Mouse (Mus musculus): Measurements from ENCODE around the gene Plekhg3. TPM values are rescaled to one million over a fixed set of nuclear protein-coding genes. Genes with fewer than 3 reads are reported as not detected.

Gene Plekhg3
- polyA plus RNA-seq, 1 experiment from 2014 or later: 1.0 TPM

DNA sequence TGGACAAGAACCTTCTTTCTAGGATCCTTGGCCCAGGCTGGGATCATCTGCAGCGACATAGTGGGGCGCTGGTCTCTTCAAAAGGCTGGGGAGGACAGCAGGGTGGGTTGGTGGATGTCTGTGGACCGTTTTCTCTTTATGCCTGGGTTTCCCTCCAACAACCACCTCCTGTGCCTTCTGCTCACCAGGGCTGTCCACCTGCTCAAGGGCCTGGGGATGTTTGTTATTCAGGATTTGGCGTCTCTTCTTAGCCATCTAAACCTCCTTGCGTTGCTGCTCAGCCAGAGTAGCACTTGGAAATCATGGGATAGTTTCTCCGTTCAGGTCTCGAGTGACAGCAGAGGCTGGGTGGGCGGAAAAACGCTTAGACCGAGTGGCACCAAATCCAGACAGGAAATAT lies 35.6 kb downstream of the Plekhg3 start:
- Histone ChIP-seq H3K27ac (ENCODE audit: low read depth, low read length) (no peak overlapping the region), H3K36me3 (ENCODE audit: control insufficient read depth, insufficient read depth, low read length) (no peaks in the 10 kb centered on the region), H3K9ac (ENCODE audit: low read length) (no peak overlapping the region), H3K27me3 (ENCODE audit: control insufficient read depth, insufficient read depth, low read length) (no peaks in the 10 kb centered on the region), H3K4me3 (ENCODE audit: low read depth, low read length) (no peak overlapping the region), H3K4me1 (replicated peaks; ENCODE audit: control insufficient read depth, insufficient read depth, low read length) (no peaks in the 10 kb centered on the region), H3K9me3 (ENCODE audit: control insufficient read depth, low read length) (no peaks in the 10 kb centered on the region), H3K4me2 (ENCODE audit: low read depth, low read length, severe bottlenecking) (no peak overlapping the region)
- 91% methylated on average over 10 of the region's 10 CpGs for WGBS
- ATAC-seq (replicated peaks; ENCODE audit: low FRiP score) (no peak), DNase-seq (ENCODE audit: low spot score) (no peak)

DNA sequence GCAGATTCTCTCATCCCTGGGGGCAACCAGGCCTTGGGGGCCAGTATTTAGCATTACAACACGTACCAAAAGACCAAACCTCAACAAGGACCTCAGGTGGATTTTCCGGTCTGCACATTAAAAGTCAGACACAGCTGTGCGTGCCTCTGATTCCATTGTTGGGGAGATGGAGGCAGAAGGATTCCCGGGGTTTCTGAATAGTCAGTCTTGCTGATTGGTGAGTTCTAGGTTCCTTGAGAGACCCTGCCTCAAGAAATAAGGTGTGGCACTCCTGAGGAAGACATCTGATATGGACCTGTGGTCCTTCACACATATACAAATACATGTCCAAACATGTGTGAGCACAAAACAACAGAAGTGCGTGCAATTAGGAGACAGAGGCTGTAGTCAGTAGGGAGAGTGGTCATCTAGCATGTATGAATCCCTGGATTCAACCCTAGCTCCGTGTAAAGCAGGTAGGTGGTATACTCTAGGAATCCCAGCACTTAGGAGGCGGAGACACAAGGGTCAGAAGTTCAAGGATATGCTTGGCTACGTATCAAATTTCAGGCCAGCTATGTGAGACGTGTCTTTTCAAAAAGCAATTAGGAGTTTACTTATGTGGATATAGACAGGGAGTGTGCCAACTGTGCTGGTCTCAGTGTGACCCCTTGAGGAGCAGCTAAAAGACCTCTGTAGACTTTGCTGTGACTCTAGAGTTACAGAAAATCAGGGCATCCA lies 39.7 kb downstream of the Plekhg3 start:
- Histone ChIP-seq H3K9me3 (ENCODE audit: control insufficient read depth, low read length) (no peaks in the 10 kb centered on the region), H3K36me3 (ENCODE audit: control insufficient read depth, insufficient read depth, low read length) (no peaks in the 10 kb centered on the region), H3K4me1 (replicated peaks; ENCODE audit: control insufficient read depth, insufficient read depth, low read length) (no peaks in the 10 kb centered on the region), H3K4me3 (ENCODE audit: low read depth, low read length) (no peak overlapping the region), H3K27ac (ENCODE audit: low read depth, low read length) (no peak overlapping the region), H3K27me3 (ENCODE audit: control insufficient read depth, insufficient read depth, low read length) (no peaks in the 10 kb centered on the region), H3K9ac (ENCODE audit: low read length) (no peak overlapping the region), H3K4me2 (ENCODE audit: low read depth, low read length, severe bottlenecking) (no peak overlapping the region)
- WGBS: 71% methylated on average over 9 of the region's 9 CpGs
- ATAC-seq (replicated peaks; ENCODE audit: low FRiP score): no peak
- no peak for DNase-seq (ENCODE audit: low spot score)

DNA sequence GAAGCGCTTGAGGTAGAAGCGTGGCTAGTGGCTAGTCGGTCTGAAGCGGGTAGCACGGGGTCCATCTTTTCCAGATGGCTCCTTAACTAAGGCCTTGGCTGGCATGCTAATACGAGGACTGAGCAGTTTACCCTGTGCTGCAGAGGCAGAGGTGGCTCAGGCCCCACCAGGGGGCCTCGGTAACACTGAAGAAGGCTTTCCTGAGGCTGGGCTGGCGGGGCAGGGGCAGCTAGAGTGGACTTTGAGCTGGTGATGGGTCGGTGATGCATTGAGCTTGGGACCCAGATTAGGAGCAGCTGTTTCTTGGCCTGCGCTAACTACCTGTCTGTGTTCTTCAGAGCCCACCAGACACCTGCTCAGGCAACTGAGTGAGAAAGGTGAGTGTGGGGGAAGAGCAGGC lies 40.6 kb downstream of the Plekhg3 start:
- Histone ChIP-seq H3K4me1 (replicated peaks; ENCODE audit: control insufficient read depth, insufficient read depth, low read length) (no peaks in the 10 kb centered on the region), H3K27me3 (ENCODE audit: control insufficient read depth, insufficient read depth, low read length) (no peaks in the 10 kb centered on the region), H3K4me3 (ENCODE audit: low read depth, low read length) (no peak overlapping the region), H3K9me3 (ENCODE audit: control insufficient read depth, low read length) (no peaks in the 10 kb centered on the region), H3K27ac (ENCODE audit: low read depth, low read length) (no peak overlapping the region), H3K36me3 (ENCODE audit: control insufficient read depth, insufficient read depth, low read length) (no peaks in the 10 kb centered on the region), H3K4me2 (ENCODE audit: low read depth, low read length, severe bottlenecking) (no peak overlapping the region), H3K9ac (ENCODE audit: low read length) (no peak overlapping the region)
- 77% methylated on average over 10 of the region's 10 CpGs for WGBS
- DNase-seq (ENCODE audit: low spot score) (no peak), ATAC-seq (replicated peaks; ENCODE audit: low FRiP score) (no peak)

DNA sequence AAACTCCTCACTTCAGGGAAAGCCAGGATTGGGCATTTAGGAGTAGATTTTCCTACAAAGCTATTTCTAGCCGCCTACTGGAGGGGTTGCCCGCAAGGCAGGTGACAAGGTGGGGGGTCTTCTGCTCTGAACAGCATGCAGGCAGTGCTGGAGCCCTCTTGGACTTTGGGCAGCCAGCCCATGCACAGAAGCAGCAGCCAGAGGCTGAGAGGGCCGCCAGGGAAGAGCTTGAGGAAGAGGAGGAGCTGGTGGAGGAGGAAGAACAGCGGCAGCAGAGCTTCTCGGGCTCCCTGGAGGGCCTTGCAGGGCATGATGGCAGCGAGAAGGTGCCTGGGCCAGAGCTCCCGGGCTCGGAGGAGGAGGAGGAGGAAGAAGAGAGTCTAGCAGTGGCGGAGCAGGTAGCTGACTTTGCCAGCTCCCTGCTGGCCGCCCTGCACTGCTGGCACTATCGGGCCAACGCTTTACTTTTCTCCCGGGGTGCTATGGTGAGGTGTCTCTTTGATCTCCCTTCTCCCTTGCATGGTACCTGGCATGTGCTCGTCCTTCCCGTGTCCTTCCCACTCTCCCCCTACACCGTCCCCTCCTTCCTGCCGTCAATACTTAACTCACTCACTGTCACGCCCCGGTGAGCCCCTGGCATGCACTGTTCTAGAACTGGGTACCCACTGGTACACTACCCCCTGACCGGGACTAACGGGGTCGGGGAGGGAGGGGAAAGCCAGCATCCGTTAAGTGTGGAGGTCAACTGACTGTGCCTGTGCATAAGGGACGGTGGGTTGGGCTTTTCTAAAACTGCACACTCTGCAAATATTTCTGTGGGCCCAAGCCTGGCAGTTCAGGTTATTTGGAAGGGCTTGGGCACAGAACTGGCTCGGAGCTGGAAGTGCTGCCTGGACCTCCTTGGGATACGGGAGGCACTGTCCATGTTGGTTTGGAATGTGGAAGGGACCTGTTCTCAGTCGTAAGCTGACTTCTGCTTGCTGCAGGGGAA lies 41.9 kb downstream of the Plekhg3 start:
- no peaks in the 10 kb centered on the region for H3K27me3 ChIP-seq (ENCODE audit: control insufficient read depth, insufficient read depth, low read length)
- WGBS: 71% methylated on average over 27 of the region's 27 CpGs
- no peak overlapping the region for H3K4me3 ChIP-seq (ENCODE audit: low read depth, low read length)
- ATAC-seq (replicated peaks; ENCODE audit: low FRiP score) (no peak), DNase-seq (ENCODE audit: low spot score) (no peak)
- no peak overlapping the region for H3K9ac ChIP-seq (ENCODE audit: low read length)
- H3K36me3 ChIP-seq (ENCODE audit: control insufficient read depth, insufficient read depth, low read length): no peaks in the 10 kb centered on the region
- H3K9me3 ChIP-seq (ENCODE audit: control insufficient read depth, low read length): no peaks in the 10 kb centered on the region
- H3K4me2 ChIP-seq (ENCODE audit: low read depth, low read length, severe bottlenecking): no peak overlapping the region
- H3K4me1 ChIP-seq (replicated peaks; ENCODE audit: control insufficient read depth, insufficient read depth, low read length): no peaks in the 10 kb centered on the region
- no peak overlapping the region for H3K27ac ChIP-seq (ENCODE audit: low read depth, low read length)

DNA sequence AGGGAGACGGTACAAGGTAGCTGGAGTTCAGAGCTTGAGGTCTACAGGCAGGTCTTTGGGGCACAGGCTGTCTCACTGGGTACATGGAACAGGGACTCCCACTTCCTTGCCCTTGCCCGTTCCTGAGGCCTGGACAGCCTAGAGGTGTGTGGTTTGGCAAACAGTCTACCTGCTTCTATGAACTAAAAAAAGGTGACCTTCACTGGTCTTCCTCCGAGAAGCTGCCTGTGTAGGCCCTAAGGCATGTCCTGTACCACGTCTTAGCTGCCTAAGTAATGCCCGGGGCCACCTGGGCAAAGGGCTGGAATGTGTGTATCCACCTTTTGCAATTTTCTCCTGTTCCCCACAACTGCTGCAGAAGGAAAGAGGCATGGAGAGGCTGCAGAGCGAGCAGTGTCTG lies 42.7 kb downstream of the Plekhg3 start:
- H3K27me3 ChIP-seq (ENCODE audit: control insufficient read depth, insufficient read depth, low read length): no peaks in the 10 kb centered on the region
- H3K4me2 ChIP-seq (ENCODE audit: low read depth, low read length, severe bottlenecking): no peak overlapping the region
- whole genome bisulfite sequencing: 92% methylated on average over 6 of the region's 6 CpGs
- no peaks in the 10 kb centered on the region for H3K36me3 ChIP-seq (ENCODE audit: control insufficient read depth, insufficient read depth, low read length)
- H3K9ac ChIP-seq (ENCODE audit: low read length): no peak overlapping the region
- H3K4me1 ChIP-seq (replicated peaks; ENCODE audit: control insufficient read depth, insufficient read depth, low read length): no peaks in the 10 kb centered on the region
- DNase-seq (ENCODE audit: low spot score): no peak
- no peaks in the 10 kb centered on the region for H3K9me3 ChIP-seq (ENCODE audit: control insufficient read depth, low read length)
- no peak overlapping the region for H3K27ac ChIP-seq (ENCODE audit: low read depth, low read length)
- ATAC-seq (replicated peaks; ENCODE audit: low FRiP score): no peak
- H3K4me3 ChIP-seq (ENCODE audit: low read depth, low read length): no peak overlapping the region

DNA sequence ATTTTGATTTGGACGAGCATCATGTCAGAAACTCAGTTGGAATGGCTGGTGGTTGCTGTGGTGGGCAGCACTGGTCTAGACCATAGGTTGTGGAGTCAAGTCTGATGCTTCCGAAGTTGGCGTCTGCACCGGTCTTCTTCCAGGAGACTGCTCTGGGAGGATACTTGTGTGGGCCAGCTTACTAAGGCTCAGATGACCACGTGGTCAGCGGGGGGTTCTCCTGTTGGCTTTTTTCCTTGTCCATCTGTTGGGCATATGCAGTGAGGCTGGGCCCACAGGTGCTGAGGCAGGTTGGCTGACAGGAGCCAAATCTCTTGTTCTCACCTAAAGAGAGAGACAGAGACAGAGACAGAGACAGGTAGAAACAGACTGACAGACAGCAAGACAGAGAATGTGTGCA lies 44.1 kb downstream of the Plekhg3 start:
- Histone ChIP-seq H3K27me3 (ENCODE audit: control insufficient read depth, insufficient read depth, low read length) (no peaks in the 10 kb centered on the region), H3K27ac (ENCODE audit: low read depth, low read length) (no peak overlapping the region), H3K4me1 (replicated peaks; ENCODE audit: control insufficient read depth, insufficient read depth, low read length) (no peaks in the 10 kb centered on the region), H3K9me3 (ENCODE audit: control insufficient read depth, low read length) (no peaks in the 10 kb centered on the region), H3K36me3 (ENCODE audit: control insufficient read depth, insufficient read depth, low read length) (no peaks in the 10 kb centered on the region), H3K4me3 (ENCODE audit: low read depth, low read length) (no peak overlapping the region), H3K4me2 (ENCODE audit: low read depth, low read length, severe bottlenecking) (no peak overlapping the region), H3K9ac (ENCODE audit: low read length) (no peak overlapping the region)
- DNase-seq (ENCODE audit: low spot score) (no peak), ATAC-seq (replicated peaks; ENCODE audit: low FRiP score) (no peak)
- WGBS: 88% methylated on average over 6 of the region's 6 CpGs

DNA sequence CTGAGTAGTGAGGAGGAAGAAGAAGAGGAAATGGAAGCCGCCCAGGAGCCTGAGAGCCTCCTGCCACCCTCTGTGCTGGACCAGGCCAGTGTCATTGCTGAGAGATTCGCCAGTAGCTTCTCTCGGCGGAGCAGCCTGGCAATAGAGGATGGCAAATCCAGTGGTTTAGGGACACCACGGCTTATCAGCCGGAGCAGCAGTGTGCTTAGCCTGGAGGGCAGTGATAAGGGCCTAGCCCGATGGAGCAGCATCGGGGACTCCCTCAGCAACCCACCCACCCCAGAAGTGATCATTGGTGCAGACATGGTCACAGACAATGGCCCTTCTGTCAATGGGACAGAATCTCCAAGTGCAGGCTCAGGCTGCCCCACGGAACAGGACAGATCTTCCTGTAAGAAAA lies 45.4 kb downstream of the Plekhg3 start:
- H3K27ac ChIP-seq (ENCODE audit: low read depth, low read length): no peak overlapping the region
- WGBS: 89% methylated on average over 9 of the region's 9 CpGs
- no peaks in the 10 kb centered on the region for H3K27me3 ChIP-seq (ENCODE audit: control insufficient read depth, insufficient read depth, low read length)
- H3K4me3 ChIP-seq (ENCODE audit: low read depth, low read length): no peak overlapping the region
- H3K9me3 ChIP-seq (ENCODE audit: control insufficient read depth, low read length): no peaks in the 10 kb centered on the region
- no peak overlapping the region for H3K4me2 ChIP-seq (ENCODE audit: low read depth, low read length, severe bottlenecking)
- ATAC-seq (replicated peaks; ENCODE audit: low FRiP score) (no peak), DNase-seq (ENCODE audit: low spot score) (no peak)
- H3K36me3 ChIP-seq (ENCODE audit: control insufficient read depth, insufficient read depth, low read length): no peaks in the 10 kb centered on the region
- no peaks in the 10 kb centered on the region for H3K4me1 ChIP-seq (replicated peaks; ENCODE audit: control insufficient read depth, insufficient read depth, low read length)
- H3K9ac ChIP-seq (ENCODE audit: low read length): no peak overlapping the region

DNA sequence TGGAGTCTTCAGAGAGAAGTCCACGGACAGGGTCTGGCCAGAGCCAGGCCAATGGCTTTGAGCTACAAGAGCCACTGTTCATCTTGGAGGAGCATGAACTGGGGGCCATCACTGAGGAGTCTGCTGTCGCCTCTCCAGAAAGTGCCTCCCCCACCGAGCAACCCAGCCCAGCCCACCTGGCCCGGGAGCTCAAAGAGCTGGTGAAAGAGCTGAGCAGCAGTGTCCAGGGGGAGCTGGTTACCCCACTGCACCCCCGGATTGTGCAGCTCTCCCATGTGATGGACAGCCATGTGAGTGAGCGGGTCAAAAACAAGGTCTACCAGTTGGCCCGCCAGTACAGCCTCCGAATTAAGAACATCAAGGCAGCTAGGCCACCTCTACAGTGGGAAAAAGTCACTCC lies 46.1 kb downstream of the Plekhg3 start:
- no peaks in the 10 kb centered on the region for H3K4me1 ChIP-seq (replicated peaks; ENCODE audit: control insufficient read depth, insufficient read depth, low read length)
- H3K9me3 ChIP-seq (ENCODE audit: control insufficient read depth, low read length): no peaks in the 10 kb centered on the region
- no peaks in the 10 kb centered on the region for H3K36me3 ChIP-seq (ENCODE audit: control insufficient read depth, insufficient read depth, low read length)
- no peak overlapping the region for H3K9ac ChIP-seq (ENCODE audit: low read length)
- H3K4me3 ChIP-seq (ENCODE audit: low read depth, low read length): no peak overlapping the region
- WGBS: 93% methylated on average over 8 of the region's 8 CpGs
- no peak for ATAC-seq (replicated peaks; ENCODE audit: low FRiP score)
- H3K27ac ChIP-seq (ENCODE audit: low read depth, low read length): no peak overlapping the region
- DNase-seq (ENCODE audit: low spot score): no peak
- no peaks in the 10 kb centered on the region for H3K27me3 ChIP-seq (ENCODE audit: control insufficient read depth, insufficient read depth, low read length)
- no peak overlapping the region for H3K4me2 ChIP-seq (ENCODE audit: low read depth, low read length, severe bottlenecking)
